Mouse (Mus musculus) cerebellum, postnatal 14 days (tissue): ENCODE measurements at regions not wholly inside any gene's neighbourhood (a gene's known extent, or its start where the extent isn't known, plus 50 kb on each side); places are given as distances from the start of the nearest gene placed in this dataset.

Experiments
- DNase-seq, 2 experiments: peaks; one replicate each; pipeline ENCODE4 v3.0.0; 2021; ENCODE audit warnings: mixed read lengths in 2 of 2

DNA sequence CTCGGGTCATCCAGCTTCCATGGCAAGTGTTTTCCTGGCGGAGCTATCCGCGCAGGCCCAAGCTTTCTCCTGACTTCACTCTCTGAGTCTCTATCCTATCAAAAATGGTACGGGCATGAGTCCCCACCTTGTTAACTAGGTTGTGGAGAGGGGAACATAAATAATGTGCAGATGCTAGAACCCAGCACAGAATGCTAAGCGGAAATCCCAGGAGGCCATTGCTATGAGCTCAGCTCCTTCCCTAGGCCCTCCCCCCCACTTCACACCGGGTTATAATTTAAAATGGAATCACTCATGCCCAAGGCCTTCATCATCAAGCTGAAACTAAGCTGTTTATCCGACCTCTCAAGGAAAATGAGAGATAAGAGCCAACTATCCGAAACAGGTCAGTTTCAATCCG, 60.4 kb upstream of the Cd83 start:
- no peak for DNase-seq

DNA sequence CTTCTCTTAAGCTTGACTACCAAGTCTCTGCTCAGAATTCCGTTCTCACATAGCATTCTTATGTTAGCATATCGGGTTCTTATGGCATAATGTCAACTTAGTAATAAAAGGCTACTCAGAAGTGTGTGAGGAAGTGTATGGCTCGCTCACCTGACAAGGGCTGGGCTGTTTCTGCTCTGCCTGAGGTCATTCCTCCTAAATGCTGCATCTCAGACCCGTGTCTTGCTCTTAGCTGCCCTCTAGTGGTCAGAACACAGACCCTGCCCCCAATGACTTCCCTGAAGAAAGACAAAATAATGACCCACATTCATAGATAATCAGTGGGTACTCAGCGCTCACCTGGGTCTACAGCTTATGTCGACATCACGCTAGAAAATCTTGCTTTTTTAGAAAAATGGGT, 58.9 kb upstream of the Cd83 start:
- peak; percentile 88 to 90 for DNase-seq

DNA sequence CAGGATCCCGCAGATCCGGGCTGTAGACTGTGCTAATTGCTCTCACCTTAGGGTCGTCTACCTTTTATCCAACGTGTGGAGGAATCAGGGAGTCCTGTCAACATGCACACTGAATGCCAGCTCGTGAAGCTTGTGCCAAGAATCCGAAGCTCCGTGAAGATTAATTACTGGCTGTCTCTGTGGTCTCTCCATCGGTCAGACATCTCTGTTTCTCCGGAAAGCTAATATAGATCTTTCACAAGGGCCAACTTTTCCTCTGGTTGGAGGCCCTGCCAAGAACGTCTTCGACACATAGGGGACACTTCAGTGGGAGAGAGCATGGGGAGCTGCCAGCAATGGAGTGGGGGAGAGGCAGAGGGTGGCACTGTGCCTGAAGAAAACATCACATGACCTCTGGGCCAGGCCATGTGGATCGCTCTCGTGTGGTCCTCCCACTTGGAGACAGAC, 57.7 kb upstream of the Cd83 start:
- peak; percentile 79 to 82 for DNase-seq

DNA sequence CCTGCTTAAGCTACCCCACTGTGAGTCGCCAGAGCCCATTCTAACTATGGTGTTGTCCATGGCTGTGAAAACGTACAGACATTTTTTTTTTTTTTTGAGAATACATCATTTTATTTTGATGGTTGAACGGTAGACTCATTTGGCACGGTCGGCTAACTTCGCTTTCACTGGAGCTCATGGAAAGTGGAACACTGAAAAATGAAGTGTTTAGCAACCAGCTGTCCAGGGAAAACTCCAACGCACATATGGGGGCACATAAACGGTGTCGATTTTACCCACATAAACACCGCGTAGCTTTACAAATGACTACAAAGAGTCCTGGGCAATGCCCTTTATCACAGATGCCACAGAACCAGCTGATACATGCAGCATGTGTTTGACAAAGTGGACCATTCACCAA, 55.0 kb upstream of the Cd83 start:
- peak; percentile 7 to 9 for DNase-seq

DNA sequence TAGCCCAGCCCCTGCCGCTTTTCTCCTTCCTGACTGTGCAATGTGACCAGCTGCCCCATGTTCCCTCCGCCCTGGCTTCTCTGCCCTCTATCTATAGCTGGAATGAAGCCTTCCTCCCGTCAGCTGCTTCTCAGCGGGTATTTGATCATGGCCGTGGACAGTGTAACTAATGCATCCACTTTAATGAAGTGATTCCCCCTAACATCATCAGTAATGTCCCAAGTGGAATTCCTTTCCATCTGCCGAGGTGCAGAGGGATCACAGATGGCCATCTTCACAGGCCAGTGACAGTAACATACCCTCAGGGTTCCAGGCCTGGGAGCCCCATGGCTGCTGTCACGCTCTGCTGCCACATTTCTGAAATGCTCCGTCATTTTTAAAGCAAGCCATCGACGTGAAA, 51.5 kb upstream of the Cd83 start:
- DNase-seq, result peak; percentile 73 to 77

DNA sequence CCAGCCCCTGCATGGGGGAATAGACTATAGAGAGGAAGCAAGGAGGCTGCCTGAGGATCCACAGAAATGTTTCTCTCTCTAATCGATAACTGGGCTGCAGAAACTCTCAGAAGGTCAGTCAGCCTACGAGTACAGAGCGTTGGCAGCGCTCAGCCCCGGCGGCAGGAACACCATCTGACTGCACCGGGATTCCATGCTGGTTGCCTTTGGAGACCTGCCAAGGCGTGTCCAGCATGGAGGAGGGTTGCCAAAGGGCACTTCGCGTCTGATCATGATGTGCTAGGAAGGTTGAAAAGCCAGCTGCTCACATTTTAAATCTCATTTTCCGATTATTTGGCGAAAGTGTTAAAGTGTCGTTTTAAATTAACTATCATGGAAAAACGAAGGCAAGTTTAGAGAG, 49.9 kb upstream of the Cd83 start:
- peak; percentile 97 to 98 for DNase-seq
